Mouse (Mus musculus) embryonic facial prominence, embryonic 12.5 days (tissue): ENCODE results near the gene Pif1. TPM values are rescaled to one million over a fixed set of nuclear protein-coding genes. Genes with fewer than 3 reads are reported as not detected.

Source experiments
- ATAC-seq: fragments of 200-750 bp; cut with Nextera tagmentation; 2 replicates; pipeline ENCODE4 v1.8.0; 2017; ENCODE audit not compliant: insufficient number of reproducible peaks, insufficient read depth, low FRiP score, low TSS enrichment
- H3K27ac ChIP-seq: fragments of 300-500 bp; sonication (generic); 2 replicates; pipeline ENCODE4 v1.5.1; 2016; ENCODE audit warnings: mild to moderate bottlenecking
- H3K27me3 ChIP-seq: fragments of 300-500 bp; sonication (generic); 2 replicates; pipeline ENCODE4 v1.6.1; 2016; ENCODE audit warnings: mild to moderate bottlenecking, moderate library complexity
- H3K36me3 ChIP-seq: fragments of 300-500 bp; sonication (generic); 2 replicates; pipeline ENCODE4 v1.6.1; 2016; ENCODE audit warnings: mild to moderate bottlenecking
- H3K4me1 ChIP-seq: fragments of 300-500 bp; sonication (generic); 2 replicates; pipeline ENCODE4 v1.6.1; 2016
- H3K4me2 ChIP-seq: fragments of 300-500 bp; sonication (generic); replicated peaks from 2 replicates; pipeline ENCODE4 v1.6.1; 2016; ENCODE audit warnings: mild to moderate bottlenecking, moderate library complexity
- H3K4me3 ChIP-seq: fragments of 300-500 bp; sonication (generic); 2 replicates; pipeline ENCODE4 v1.5.1; 2016; ENCODE audit warnings: mild to moderate bottlenecking
- H3K9ac ChIP-seq: fragments of 300-500 bp; sonication (generic); 2 replicates; pipeline ENCODE4 v1.6.1; 2016; ENCODE audit warnings: mild to moderate bottlenecking, moderate library complexity
- H3K9me3 ChIP-seq: fragments of 300-500 bp; sonication (generic); 2 replicates; pipeline ENCODE4 v1.6.1; 2016; ENCODE audit warnings: mild to moderate bottlenecking, moderate library complexity
- WGBS: fragments of 180-500 bp; shearing (Covaris S2); methylation state at CpG from one replicate; pipeline ENCODE4 v1.1.7; 2016; 5-methylcytosine and 5-hydroxymethylcytosine counted together
- polyA plus RNA-seq: library from polyadenylated mRNA; unstranded; fragments of >200 nt; fragmentation: Nextera tagmentation; extraction: Ambion mirVana; gene quantifications from 2 replicates; pipeline ENCODE4 v1.2.1, GENCODE M21; 2016

Gene Pif1
- polyA plus RNA-seq, 1 experiment from 2014 or later: 21.8 TPM

GRCm38 (mm10) chr9:65605471-65606136 lies 18.6 kb downstream of the Pif1 start:
- H3K27ac ChIP-seq: no peak overlapping the region
- peaks cover 8% of the 10 kb centered on the region; the same call in 1 of the 2 replicates for H3K4me1 ChIP-seq
- no peak overlapping the region for H3K9ac ChIP-seq
- H3K4me3 ChIP-seq: no peak overlapping the region
- no peaks in the 10 kb centered on the region for H3K9me3 ChIP-seq
- WGBS: 5% methylated on average over 9 of the region's 9 CpGs
- H3K27me3 ChIP-seq: no peaks in the 10 kb centered on the region
- peak overlapping the region; percentile 41 for H3K4me2 ChIP-seq
- no peaks in the 10 kb centered on the region for H3K36me3 ChIP-seq
- peak; percentile 62; the same call in 1 of the 2 replicates for ATAC-seq

DNA sequence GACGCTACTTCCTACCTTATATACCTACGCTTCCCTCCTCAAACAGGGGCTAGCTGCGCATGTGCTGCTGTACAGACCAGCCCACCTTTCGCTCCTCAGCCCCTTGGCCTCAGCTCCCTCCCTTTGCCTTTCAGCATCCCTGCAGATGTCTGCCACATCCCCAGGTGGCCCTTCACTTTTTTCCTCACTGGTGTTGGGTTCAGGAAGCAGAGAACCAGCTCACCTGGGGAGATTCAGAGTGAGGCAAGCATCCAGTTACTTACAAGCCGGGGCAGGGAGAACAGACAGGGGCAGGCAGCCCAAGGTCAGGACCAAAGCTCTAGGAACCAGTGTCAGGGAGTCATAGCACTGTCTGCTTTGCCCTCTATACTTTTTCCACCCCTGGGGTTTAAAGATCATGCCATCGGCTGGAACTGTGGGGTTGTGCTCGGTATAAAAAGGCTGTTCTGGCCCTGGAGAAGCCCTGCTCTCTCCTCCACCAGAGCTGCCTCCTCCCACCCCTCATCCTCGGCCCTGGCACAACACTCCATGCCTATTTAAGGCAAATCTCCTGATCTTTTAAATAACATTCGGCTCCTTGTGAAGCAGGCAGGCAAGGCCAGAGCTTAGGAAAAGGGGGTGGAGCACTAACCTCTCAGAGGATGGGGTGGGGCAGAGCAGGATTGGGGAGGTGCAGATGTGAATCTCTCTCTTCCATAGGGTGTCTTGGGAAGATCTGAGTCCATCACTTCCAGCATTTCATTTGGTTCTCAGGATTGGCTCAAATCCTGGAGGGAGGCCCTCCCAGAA lies 19.6 kb downstream of the Pif1 start:
- H3K36me3 ChIP-seq: no peaks in the 10 kb centered on the region
- ATAC-seq: no peak
- no peak overlapping the region for H3K4me3 ChIP-seq
- WGBS: 33% methylated on average over 9 of the region's 9 CpGs
- peaks cover 8% of the 10 kb centered on the region; the same call in 1 of the 2 replicates for H3K4me1 ChIP-seq
- no peak overlapping the region for H3K27ac ChIP-seq
- H3K9me3 ChIP-seq: no peaks in the 10 kb centered on the region
- no peak overlapping the region for H3K4me2 ChIP-seq
- H3K9ac ChIP-seq: no peak overlapping the region
- H3K27me3 ChIP-seq: no peaks in the 10 kb centered on the region

DNA sequence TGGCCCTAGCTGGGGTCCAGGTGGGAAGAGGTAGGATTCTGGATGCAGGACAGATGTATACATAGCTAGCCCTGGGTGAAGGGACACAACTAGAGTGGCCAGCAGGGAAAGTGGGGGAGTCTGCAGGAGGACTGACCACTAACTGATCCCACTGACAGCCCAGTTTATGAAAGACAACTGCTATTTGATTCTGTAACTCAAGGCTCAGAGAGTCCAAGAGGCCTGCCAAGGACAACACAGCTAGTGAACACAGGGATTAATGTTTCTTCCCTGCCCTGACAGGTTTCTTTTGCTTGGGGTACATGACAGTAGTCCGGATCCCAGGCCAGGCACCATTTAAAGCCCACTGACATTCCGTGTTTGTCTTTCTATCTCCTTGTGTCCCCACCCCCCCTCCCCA lies 20.2 kb downstream of the Pif1 start:
- Histone ChIP-seq H3K27me3 (no peaks in the 10 kb centered on the region), H3K27ac (no peak overlapping the region), H3K4me3 (no peak overlapping the region), H3K36me3 (no peaks in the 10 kb centered on the region), H3K9me3 (no peaks in the 10 kb centered on the region), H3K9ac (no peak overlapping the region), H3K4me1 (peaks cover 8% of the 10 kb centered on the region; the same call in 1 of the 2 replicates), H3K4me2 (no peak overlapping the region)
- no peak for ATAC-seq
- WGBS: 37% methylated on average over 2 of the region's 2 CpGs

- WGBS: 80% methylated on average over 5 of the region's 5 CpGs
- ATAC-seq: no peak
- Histone ChIP-seq H3K27ac (no peak overlapping the region), H3K4me1 (no peaks in the 10 kb centered on the region), H3K9ac (no peak overlapping the region), H3K27me3 (no peaks in the 10 kb centered on the region), H3K4me3 (no peak overlapping the region), H3K4me2 (no peak overlapping the region), H3K36me3 (no peaks in the 10 kb centered on the region), H3K9me3 (no peaks in the 10 kb centered on the region)
These were observed 25.1 kb downstream of the Pif1 start for GRCm38 (mm10) chr9:65611969-65612486.

- 56% methylated on average over 2 of the region's 2 CpGs for WGBS
These were observed 26.1 kb downstream of the Pif1 start for GRCm38 (mm10) chr9:65613098-65613497.

DNA sequence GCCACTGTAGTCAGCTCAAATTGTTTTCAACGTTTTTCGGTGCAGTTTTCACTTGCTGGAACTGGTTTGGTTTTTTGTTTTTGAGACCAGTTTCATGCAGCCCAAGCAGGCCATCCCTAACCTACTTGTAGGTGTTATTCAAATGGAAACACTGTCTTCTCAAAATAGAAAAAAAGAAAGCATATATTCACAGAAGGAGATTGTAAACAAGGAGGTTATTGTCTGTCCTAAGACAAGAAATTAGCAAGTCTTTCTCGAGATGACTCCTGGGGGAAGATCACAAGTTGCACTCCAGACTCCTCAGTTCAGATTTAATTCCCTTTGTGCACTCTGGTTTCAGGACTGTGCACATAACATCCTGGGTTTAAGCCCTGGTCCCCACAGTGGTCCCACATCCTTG lies 32.4 kb downstream of the Pif1 start:
- 50% methylated on average over 3 of the region's 3 CpGs for WGBS
- no peak overlapping the region for H3K4me2 ChIP-seq

More at GRCm38 (mm10) chr9:65613098-65613497, 26.1 kb downstream of the Pif1 start:
- Histone ChIP-seq H3K4me1 (no peaks in the 10 kb centered on the region), H3K27me3 (no peaks in the 10 kb centered on the region), H3K4me2 (no peak overlapping the region), H3K4me3 (no peak overlapping the region), H3K36me3 (no peaks in the 10 kb centered on the region), H3K9me3 (no peaks in the 10 kb centered on the region), H3K27ac (no peak overlapping the region), H3K9ac (no peak overlapping the region)
- ATAC-seq: no peak

GRCm38 (mm10) chr9:65621196-65621595 lies 34.2 kb downstream of the Pif1 start:
- Histone ChIP-seq H3K9me3 (no peaks in the 10 kb centered on the region), H3K4me1 (no peaks in the 10 kb centered on the region), H3K27me3 (no peaks in the 10 kb centered on the region), H3K9ac (no peak overlapping the region), H3K4me3 (no peak overlapping the region), H3K4me2 (no peak overlapping the region), H3K36me3 (no peaks in the 10 kb centered on the region), H3K27ac (no peak overlapping the region)
- ATAC-seq: no peak
- WGBS: 86% methylated on average over 4 of the region's 4 CpGs

More for the DNA sequence above, 32.4 kb downstream of the Pif1 start:
- H3K4me1 ChIP-seq: no peaks in the 10 kb centered on the region
- no peak overlapping the region for H3K27ac ChIP-seq
- no peak overlapping the region for H3K4me3 ChIP-seq
- ATAC-seq: no peak
- H3K9me3 ChIP-seq: no peaks in the 10 kb centered on the region
- H3K9ac ChIP-seq: no peak overlapping the region
- no peaks in the 10 kb centered on the region for H3K27me3 ChIP-seq
- H3K36me3 ChIP-seq: no peaks in the 10 kb centered on the region

DNA sequence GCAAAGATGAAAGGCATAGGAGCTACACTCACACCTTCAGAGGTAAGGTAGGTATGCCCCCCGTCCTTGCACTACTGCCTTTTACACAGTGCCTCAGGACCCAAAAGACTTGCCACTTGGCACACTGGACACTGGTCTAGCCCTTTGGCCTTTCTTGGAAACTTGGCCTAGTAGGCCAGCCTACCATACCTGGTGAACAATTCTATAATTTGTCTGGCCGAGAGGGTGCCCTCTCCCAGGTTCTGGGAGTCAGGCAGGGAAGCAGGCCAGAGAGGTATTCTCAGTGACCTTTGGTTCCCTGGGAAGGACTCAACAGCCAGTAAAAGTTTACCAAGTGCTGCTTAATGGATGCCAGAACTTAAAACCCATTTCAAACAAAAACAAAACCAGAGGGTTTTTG lies 34.7 kb downstream of the Pif1 start:
- Histone ChIP-seq H3K9ac (no peak overlapping the region), H3K27ac (no peak overlapping the region), H3K4me3 (no peak overlapping the region), H3K4me2 (no peak overlapping the region), H3K27me3 (no peaks in the 10 kb centered on the region), H3K36me3 (no peaks in the 10 kb centered on the region), H3K9me3 (no peaks in the 10 kb centered on the region), H3K4me1 (no peaks in the 10 kb centered on the region)
- ATAC-seq: no peak
- WGBS: 83% methylated on average over 2 of the region's 2 CpGs

DNA sequence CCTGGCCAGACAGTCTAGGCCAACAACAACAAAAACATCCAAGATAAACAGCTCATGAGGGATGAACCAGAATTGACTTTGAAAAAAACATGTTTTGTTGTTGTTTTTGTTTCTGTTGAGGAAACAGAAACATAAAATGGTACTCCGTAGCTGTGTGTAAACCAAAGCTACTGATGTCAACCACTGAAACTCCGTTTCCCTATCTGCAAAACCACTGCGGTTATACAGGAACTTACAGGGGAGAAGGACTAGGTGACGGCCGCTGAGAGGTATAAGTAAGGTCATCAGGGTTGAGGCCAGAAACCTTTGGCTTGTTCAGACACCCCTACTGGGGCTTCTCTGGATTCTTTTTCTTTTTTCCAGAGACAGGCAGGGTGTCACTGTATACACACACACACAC lies 35.9 kb downstream of the Pif1 start:
- 81% methylated on average over 5 of the region's 5 CpGs for WGBS
- Histone ChIP-seq H3K4me1 (no peaks in the 10 kb centered on the region), H3K4me2 (no peak overlapping the region), H3K4me3 (no peak overlapping the region), H3K27ac (no peak overlapping the region), H3K9me3 (no peaks in the 10 kb centered on the region), H3K27me3 (peaks cover 7% of the 10 kb centered on the region), H3K36me3 (no peaks in the 10 kb centered on the region), H3K9ac (no peak overlapping the region)
- ATAC-seq: no peak

- Histone ChIP-seq H3K4me2 (no peak overlapping the region), H3K27me3 (peaks cover 20% of the 10 kb centered on the region), H3K27ac (no peak overlapping the region), H3K4me3 (no peak overlapping the region), H3K4me1 (peaks cover 7% of the 10 kb centered on the region), H3K9me3 (no peaks in the 10 kb centered on the region), H3K36me3 (no peaks in the 10 kb centered on the region), H3K9ac (no peak overlapping the region)
- 63% methylated on average over 2 of the region's 2 CpGs for WGBS
- no peak for ATAC-seq
These were observed 37.3 kb downstream of the Pif1 start for GRCm38 (mm10) chr9:65624266-65624665.

DNA sequence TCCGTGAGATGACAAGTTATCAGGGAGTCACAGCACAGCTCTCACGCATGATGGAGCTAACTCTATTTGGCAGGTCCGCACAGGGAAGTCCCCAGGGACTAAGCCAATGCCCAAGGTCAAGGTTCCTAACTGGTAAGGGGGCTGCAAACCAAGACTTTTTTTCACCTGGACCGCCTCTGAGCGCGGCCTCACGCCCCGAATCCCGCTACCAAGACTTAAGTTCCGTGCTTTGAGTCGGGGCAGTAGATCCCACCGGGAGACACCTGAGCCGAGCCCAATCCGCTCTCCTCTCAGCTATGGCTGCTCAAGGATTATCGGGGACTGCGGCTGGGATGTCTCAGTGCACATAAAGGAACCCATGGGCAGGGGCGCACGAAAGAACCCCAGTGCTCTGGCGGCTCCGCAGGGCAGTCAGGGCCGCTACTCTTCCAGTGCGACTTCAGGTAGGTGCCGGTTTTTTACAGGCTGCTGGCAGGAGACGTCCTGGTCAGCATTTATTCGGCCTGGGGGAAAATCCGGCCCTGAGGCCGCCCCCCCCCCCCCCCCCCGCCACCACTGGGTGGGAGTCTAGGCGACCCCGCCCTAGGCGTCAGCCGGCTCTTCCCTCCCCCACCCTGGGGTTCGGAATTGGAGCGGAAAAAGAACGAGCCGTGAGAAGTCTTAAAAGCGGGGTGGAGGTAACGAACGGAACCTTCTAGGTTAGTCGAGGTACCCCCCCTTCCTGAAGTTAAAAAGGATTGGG lies 42.2 kb downstream of the Pif1 start, which contains the start of gene Rbpms2:
Rbpms2 (plus strand) TSS at position 624 of the 742 bp plus-strand sequence.
- no peaks in the 10 kb centered on the region for H3K36me3 ChIP-seq
- H3K4me2 ChIP-seq: peak within 1 kb of the TSS; percentile 90
- H3K9ac ChIP-seq: peak within 1 kb of the TSS; percentile 74
- under 1% methylated on average over 38 of the region's 40 CpGs for WGBS
- ATAC-seq: no peak
- peak within 1 kb of the TSS; percentile 74 for H3K4me3 ChIP-seq
- H3K9me3 ChIP-seq: no peaks in the 10 kb centered on the region
- H3K4me1 ChIP-seq: peaks cover 22% of the 10 kb centered on the region
- H3K27me3 ChIP-seq: peaks cover 32% of the 10 kb centered on the region
- H3K27ac ChIP-seq: peak within 1 kb of the TSS; percentile 46
